Mouse (Mus musculus): Measurements from ENCODE around the gene Zc3hav1. TPM values are rescaled to one million over a fixed set of nuclear protein-coding genes. Genes with fewer than 3 reads are reported as not detected.

The Zc3hav1 gene
- polyA plus RNA-seq, 1 experiment from 2014 or later, result 95.7 TPM

GRCm38 (mm10) chr6:38293708-38294107 lies 60.7 kb downstream of the Zc3hav1 start:
- Histone ChIP-seq H3K36me3 (ENCODE audit: inconsistent target) (no peaks in the 10 kb centered on the region), H3K27ac (no peak overlapping the region), H3K79me2 (ENCODE audit: inconsistent target) (no peaks in the 10 kb centered on the region), H3K4me3 (ENCODE audit: inconsistent target) (no peak overlapping the region)
- WGBS (ENCODE audit: missing documents), result 93% methylated on average over 3 of the region's 3 CpGs

DNA sequence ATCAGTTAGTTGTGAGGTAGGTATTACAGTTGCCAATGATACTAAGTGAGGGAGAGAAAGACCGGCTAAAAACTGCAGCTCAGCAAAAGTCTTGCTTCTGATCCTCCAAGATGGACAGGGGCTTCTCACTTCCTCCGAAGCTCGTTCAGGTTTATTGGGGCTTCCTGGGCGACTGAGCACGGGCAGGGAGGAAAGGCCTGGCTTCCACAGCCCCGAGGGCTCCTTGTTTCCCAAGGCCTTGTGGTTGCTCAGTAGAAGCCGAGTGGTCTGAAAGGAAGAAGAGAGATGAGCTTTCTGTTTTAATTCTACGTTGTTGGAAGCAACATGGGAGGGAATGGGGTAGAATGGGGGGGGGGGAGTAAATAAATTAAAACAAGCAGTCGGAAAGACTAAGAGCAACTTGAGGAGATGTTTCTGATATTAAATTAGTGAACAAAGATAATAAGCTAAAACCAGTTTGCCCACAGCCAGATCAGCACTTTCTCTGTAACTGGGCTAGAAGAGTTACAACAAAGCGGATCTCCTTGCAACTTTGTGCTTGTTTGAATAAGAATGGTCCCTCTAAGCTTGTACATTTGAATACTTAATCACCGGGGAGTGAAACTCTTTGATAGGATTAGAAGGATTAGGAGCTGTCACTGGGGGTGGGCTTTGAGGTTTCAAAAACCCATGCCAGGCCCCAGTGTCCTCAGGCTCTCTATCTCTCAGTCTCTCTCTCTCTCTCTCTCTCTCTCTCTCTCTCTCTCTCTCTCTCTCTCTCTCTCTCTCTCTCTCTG lies 61.3 kb downstream of the Zc3hav1 start:
- H3K79me2 ChIP-seq (ENCODE audit: inconsistent target), result no peaks in the 10 kb centered on the region
- no peak overlapping the region for H3K4me3 ChIP-seq (ENCODE audit: inconsistent target)
- H3K36me3 ChIP-seq (ENCODE audit: inconsistent target), result no peaks in the 10 kb centered on the region
- WGBS (ENCODE audit: missing documents), result 96% methylated on average over 9 of the region's 11 CpGs
- no peak overlapping the region for H3K27ac ChIP-seq

GRCm38 (mm10) chr6:38284422-38284821 lies 70.0 kb downstream of the Zc3hav1 start:
- Histone ChIP-seq H3K79me2 (ENCODE audit: inconsistent target) (no peaks in the 10 kb centered on the region), H3K27ac (no peak overlapping the region), H3K4me3 (ENCODE audit: inconsistent target) (no peak overlapping the region), H3K36me3 (ENCODE audit: inconsistent target) (no peaks in the 10 kb centered on the region)
- 95% methylated on average over 15 of the region's 19 CpGs for WGBS (ENCODE audit: missing documents)

DNA sequence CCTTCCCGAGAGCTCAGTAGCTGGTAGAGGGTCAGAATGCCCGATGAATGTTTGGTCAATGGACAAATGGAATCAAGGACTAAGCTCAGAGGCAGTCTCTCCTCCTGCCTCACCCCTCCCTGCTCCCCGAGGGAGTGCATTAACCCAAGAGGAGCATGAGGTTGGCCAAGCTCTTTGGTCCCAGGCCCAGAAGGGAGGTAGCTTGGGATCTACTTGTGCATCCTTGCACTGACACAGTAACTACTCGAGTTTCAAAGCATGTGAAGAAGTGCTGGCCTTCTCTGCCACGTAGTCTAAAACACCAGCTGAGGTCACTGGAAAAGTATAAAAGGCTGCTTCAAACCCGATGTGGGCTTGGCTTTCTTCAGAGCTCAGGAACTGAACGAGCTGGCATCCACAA lies 89.9 kb downstream of the Zc3hav1 start:
- no peak overlapping the region for H3K27ac ChIP-seq
- H3K36me3 ChIP-seq (ENCODE audit: inconsistent target), result no peaks in the 10 kb centered on the region
- no peaks in the 10 kb centered on the region for H3K79me2 ChIP-seq (ENCODE audit: inconsistent target)
- H3K4me3 ChIP-seq (ENCODE audit: inconsistent target), result no peak overlapping the region
- 94% methylated on average over 7 of the region's 7 CpGs for WGBS (ENCODE audit: missing documents)

- WGBS (ENCODE audit: missing documents), result 48% methylated on average over 5 of the region's 5 CpGs
- no peak overlapping the region for H3K4me3 ChIP-seq (ENCODE audit: inconsistent target)
- H3K27ac ChIP-seq, result no peak overlapping the region
- no peaks in the 10 kb centered on the region for H3K36me3 ChIP-seq (ENCODE audit: inconsistent target)
- H3K79me2 ChIP-seq (ENCODE audit: inconsistent target), result no peaks in the 10 kb centered on the region
Observed at GRCm38 (mm10) chr6:38263393-38264159, 90.8 kb downstream of the Zc3hav1 start.

DNA sequence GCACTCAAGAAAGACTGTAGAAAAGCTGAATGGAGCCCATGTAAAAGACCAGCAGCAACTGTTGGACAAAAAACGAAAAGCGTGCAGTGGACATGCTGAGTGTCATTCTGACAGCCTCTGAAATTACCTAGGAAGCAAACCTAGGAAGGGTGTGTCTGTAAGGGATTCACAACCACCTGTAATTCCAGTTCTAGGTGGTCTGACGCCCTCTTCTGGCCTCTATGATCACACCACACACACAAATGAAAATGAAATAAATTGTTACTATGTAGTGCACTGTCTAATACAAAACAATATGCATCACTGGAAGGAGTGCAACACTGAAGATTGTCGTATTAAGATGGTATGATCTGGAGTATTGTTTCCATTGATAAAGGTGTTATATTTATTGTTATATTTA lies 92.5 kb downstream of the Zc3hav1 start:
- Histone ChIP-seq H3K4me3 (ENCODE audit: inconsistent target) (no peak overlapping the region), H3K36me3 (ENCODE audit: inconsistent target) (no peaks in the 10 kb centered on the region), H3K27ac (no peak overlapping the region), H3K79me2 (ENCODE audit: inconsistent target) (no peaks in the 10 kb centered on the region)
- WGBS (ENCODE audit: missing documents), result 79% methylated on average over 4 of the region's 4 CpGs

DNA sequence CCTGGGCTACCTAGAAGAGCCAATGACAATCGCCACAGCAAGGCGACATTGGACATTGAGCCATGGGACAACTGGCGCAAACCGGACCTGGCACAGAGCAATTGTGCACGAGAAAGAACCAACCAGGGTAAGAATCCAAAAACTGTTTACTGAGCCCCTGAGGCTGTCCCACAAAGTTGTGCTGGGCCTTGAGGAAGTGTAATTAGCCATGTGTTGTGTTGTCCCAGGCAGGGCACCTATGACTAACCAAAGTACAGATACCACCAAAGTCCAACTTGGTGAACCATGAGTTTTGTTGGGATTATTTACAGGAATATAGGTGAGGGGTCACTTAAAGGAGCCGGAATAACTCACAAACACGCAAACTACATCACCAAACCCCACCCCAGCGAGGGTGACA lies 96.9 kb downstream of the Zc3hav1 start:
- 95% methylated on average over 8 of the region's 8 CpGs for WGBS (ENCODE audit: missing documents)
- Histone ChIP-seq H3K4me3 (ENCODE audit: inconsistent target) (no peak overlapping the region), H3K27ac (no peak overlapping the region), H3K36me3 (ENCODE audit: inconsistent target) (no peaks in the 10 kb centered on the region), H3K79me2 (ENCODE audit: inconsistent target) (no peaks in the 10 kb centered on the region)

- H3K79me2 ChIP-seq (ENCODE audit: inconsistent target), result no peaks in the 10 kb centered on the region
- 100% methylated on average over 4 of the region's 4 CpGs for WGBS (ENCODE audit: missing documents)
- H3K4me3 ChIP-seq (ENCODE audit: inconsistent target), result no peak overlapping the region
- no peaks in the 10 kb centered on the region for H3K36me3 ChIP-seq (ENCODE audit: inconsistent target)
- H3K27ac ChIP-seq, result no peak overlapping the region
Observed at GRCm38 (mm10) chr6:38256793-38257192, 97.6 kb downstream of the Zc3hav1 start.

DNA sequence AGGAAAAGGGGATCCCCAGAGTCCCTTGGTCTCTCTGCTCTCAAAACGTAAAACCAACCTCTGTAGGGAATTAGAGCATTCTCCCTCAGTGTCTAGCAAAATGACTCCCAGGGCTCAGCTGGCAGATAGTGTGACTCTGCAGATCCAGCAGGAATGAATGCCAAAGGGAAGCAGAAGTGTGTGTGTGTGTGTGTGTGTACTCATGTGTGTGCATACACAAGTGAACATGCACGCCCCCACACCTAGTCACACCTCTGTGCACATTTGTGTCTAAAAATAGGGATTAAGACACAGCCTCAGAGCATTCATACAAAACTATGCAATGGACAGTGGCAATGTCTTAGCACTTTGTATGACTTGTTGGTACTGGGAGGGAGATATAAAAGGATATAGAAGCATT lies 98.6 kb downstream of the Zc3hav1 start:
- Histone ChIP-seq H3K36me3 (ENCODE audit: inconsistent target) (no peaks in the 10 kb centered on the region), H3K79me2 (ENCODE audit: inconsistent target) (no peaks in the 10 kb centered on the region), H3K4me3 (ENCODE audit: inconsistent target) (no peak overlapping the region), H3K27ac (no peak overlapping the region)
- WGBS (ENCODE audit: missing documents), result 79% methylated on average over 2 of the region's 2 CpGs

Other genes starting within 250 kb of the Zc3hav1 start
- gene Tmem213, start 245.3 kb downstream of the Zc3hav1 start, polyA plus RNA-seq (2018), result not detected in 3 replicates
- gene Atp6v0a4, start 230.0 kb downstream of the Zc3hav1 start, polyA plus RNA-seq (2018), result not detected in 3 replicates
- gene D630045J12Rik, start 100.6 kb downstream of the Zc3hav1 start, polyA plus RNA-seq (2018), result 0.08 to 0.56 TPM (median 0.16 TPM) in 3 replicates
- 0.25 to 1.6 TPM (median 0.59 TPM) in 3 replicates for gene Zc3hav1l, start 55.3 kb downstream of the Zc3hav1 start, polyA plus RNA-seq (2018)
- gene Ttc26, start 26.9 kb upstream of the Zc3hav1 start, polyA plus RNA-seq (2018), result 0.19 to 0.32 TPM (median 0.26 TPM) in 3 replicates
- 6.9 to 10.1 TPM (median 7.6 TPM) in 3 replicates for gene Ubn2, start 79.3 kb upstream of the Zc3hav1 start, polyA plus RNA-seq (2018)
- 2.8 to 13.1 TPM (median 8.6 TPM) in 3 replicates for gene Fmc1, start 178.9 kb upstream of the Zc3hav1 start, polyA plus RNA-seq (2018)
- gene Luc7l2, start 196.7 kb upstream of the Zc3hav1 start, polyA plus RNA-seq (2018), result 72.9 to 93.0 TPM (median 86.6 TPM) in 3 replicates

All from macrophage (primary cell).